Mouse (Mus musculus): Measurements from ENCODE around the gene Mpv17l.

GRCm38 (mm10) chr16:13986574-13987478 is 83.9 kb downstream of the Mpv17l start, which contains the start of the genes 2900011O08Rik and Ifitm7:
- no peak for TF ChIP-seq CTCF (IDR thresholded peaks at IDR 0.05; ENCODE audit: low read depth, low read length)
- TF ChIP-seq POLR2A (IDR thresholded peaks at IDR 0.05; ENCODE audit: borderline replicate concordance, low read depth, low read length): no peak
